Mouse (Mus musculus) forebrain, embryonic 12.5 days (tissue): ENCODE data around the gene Rsph10b. TPM values are rescaled to one million over a fixed set of nuclear protein-coding genes. Genes with fewer than 3 reads are reported as not detected.
"Not testable (repeated sequence)": the region's sequence is repeated elsewhere in the genome, so short reads cannot be mapped to it uniquely, and the experiment has no call there.

ENCODE experiments used
- ATAC-seq: fragments of 200-750 bp; cut with Nextera tagmentation; 2 replicates; pipeline ENCODE4 v1.8.0; 2017; ENCODE audit warnings: moderate TSS enrichment; ENCODE audit not compliant: low FRiP score
- H3K27ac ChIP-seq: fragments of 300-500 bp; sonication (generic); 2 replicates; pipeline ENCODE4 v1.5.1; 2016; ENCODE audit warnings: mild to moderate bottlenecking
- H3K27me3 ChIP-seq: fragments of 300-500 bp; sonication (generic); 2 replicates; pipeline ENCODE4 v1.6.1; 2016; ENCODE audit warnings: mild to moderate bottlenecking
- H3K36me3 ChIP-seq: fragments of 300-500 bp; sonication (generic); replicated peaks from 2 replicates; pipeline ENCODE4 v1.6.1; 2016; ENCODE audit warnings: mild to moderate bottlenecking
- H3K4me1 ChIP-seq: fragments of 300-500 bp; sonication (generic); 2 replicates; pipeline ENCODE4 v1.6.1; 2016
- H3K4me2 ChIP-seq: fragments of 300-500 bp; sonication (generic); 2 replicates; pipeline ENCODE4 v1.6.1; 2016; ENCODE audit warnings: mild to moderate bottlenecking, moderate library complexity
- H3K4me3 ChIP-seq: fragments of 300-500 bp; sonication (generic); replicated peaks from 2 replicates; pipeline ENCODE4 v1.5.1; 2016; ENCODE audit warnings: mild to moderate bottlenecking
- H3K9ac ChIP-seq: fragments of 300-500 bp; sonication (generic); 2 replicates; pipeline ENCODE4 v1.6.1; 2016; ENCODE audit warnings: mild to moderate bottlenecking
- H3K9me3 ChIP-seq: fragments of 300-500 bp; sonication (generic); 2 replicates; pipeline ENCODE4 v1.6.1; 2016
- WGBS: fragments of 180-500 bp; shearing (Covaris S2); methylation state at CpG from one replicate; pipeline ENCODE4 v1.1.7; 2016; 5-methylcytosine and 5-hydroxymethylcytosine counted together
- polyA plus RNA-seq: library from polyadenylated mRNA; unstranded; fragments of >200 nt; fragmentation: Nextera tagmentation; extraction: Ambion mirVana; gene quantifications from 2 replicates; pipeline ENCODE4 v1.2.1, GENCODE M21; 2016

Rsph10b gene
- polyA plus RNA-seq, 1 experiment from 2014 or later, result 3.4 TPM

DNA sequence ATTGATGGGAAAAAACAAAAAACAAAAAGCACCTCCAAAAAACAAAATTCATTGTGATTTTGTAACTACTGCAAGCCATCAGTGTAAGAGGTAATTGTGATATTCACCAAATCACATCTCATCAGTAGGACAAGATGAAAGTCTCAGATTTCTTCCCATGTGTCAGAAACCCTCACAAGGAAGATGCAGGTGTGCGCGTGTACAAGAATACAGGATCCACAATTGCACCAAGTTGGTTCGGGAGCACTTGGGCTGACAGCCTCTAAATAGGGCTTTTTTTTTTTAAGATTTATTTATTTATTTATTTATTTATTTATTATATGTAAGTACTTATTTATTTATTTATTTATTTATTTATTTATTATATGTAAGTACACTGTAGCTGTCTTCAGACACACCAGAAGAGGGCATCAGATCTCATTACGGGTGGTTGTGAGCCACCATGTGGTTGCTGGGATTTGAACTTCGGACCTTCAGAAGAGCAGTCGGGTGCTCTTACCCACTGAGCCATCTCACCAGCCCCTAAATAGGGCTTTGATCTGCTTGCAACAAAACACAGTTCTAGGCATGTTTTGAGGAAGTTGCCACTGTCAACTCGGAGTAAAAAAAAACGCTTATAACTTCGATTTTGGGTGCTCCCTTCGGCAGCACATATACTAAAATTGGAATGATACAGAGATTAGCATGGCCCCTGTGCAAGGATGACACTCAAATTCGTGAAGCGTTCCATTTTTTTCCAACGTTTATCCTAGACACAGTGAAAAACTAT is 80.7 kb downstream of the Rsph10b start:
- Histone ChIP-seq H3K4me3 (peak overlapping the region; percentile 89), H3K36me3 (peaks cover 33% of the 10 kb centered on the region), H3K4me2 (peak overlapping the region; percentile 58)
- not testable (repeated sequence) for H3K27me3 ChIP-seq, H3K9ac ChIP-seq, H3K4me1 ChIP-seq, H3K9me3 ChIP-seq, ATAC-seq, H3K27ac ChIP-seq
- WGBS, result 74% methylated on average over 13 of the region's 13 CpGs

DNA sequence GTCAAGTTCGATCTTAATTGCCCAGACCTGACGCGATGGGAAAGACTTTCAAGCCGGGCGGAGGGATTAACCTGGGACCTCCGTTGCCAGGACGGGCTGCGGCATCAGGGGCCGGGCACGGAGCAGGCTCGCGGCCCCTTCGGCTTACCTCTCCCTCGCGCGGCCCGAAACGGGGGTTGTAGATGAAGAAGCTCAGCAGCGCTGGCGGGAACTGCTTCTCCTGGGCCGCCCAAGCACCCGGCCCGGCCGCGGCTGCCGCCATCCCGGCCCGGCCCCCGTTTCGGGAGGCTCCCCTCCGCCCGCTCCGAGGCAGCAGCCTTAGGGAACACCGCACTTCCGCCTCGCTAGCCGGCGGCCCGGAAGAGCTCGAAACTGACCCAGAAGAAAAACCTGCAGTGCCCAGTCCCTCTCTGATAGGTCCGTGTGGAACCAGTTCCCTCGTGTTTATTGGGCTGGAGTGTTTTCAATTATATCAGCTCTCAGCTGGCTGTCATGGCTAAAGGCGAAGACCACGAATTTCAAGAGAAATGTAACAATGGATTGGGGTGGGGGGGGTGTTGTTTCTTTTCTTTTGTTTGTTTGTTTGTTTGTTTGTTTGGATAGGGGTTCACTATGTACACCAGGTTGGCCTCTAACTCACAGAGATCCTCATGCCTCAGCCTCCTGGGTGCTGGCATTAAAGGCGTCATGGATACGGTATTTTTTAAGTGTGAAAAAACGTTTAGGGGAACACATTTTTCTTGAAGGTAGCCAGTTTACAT is 81.9 kb downstream of the Rsph10b start, which contains the start of gene Ccz1:
Gene Ccz1, minus strand, starts transcription at position 327 of the 761 bp plus-strand sequence.
- Histone ChIP-seq H3K9me3 (no peaks in the 10 kb centered on the region), H3K4me2 (peak within 1 kb of the TSS; percentile 58), H3K36me3 (peaks cover 22% of the 10 kb centered on the region), H3K9ac (peak within 1 kb of the TSS; percentile 85), H3K4me3 (peak within 1 kb of the TSS; percentile 89), H3K27ac (peak within 1 kb of the TSS; percentile 79), H3K27me3 (no peaks in the 10 kb centered on the region), H3K4me1 (no peaks in the 10 kb centered on the region; the same call in 1 of the 2 replicates)
- peak; percentile 98 for ATAC-seq
- WGBS, result 3% methylated on average over 47 of the region's 47 CpGs

- no peak overlapping the region for H3K27ac ChIP-seq
- H3K4me3 ChIP-seq, result peak overlapping the region; percentile 89
- 80% methylated on average over 3 of the region's 3 CpGs for WGBS
- peak; percentile 64 for ATAC-seq
- no peaks in the 10 kb centered on the region for H3K9me3 ChIP-seq
- H3K36me3 ChIP-seq, result peaks cover 18% of the 10 kb centered on the region
- H3K27me3 ChIP-seq, result no peaks in the 10 kb centered on the region
- no peak overlapping the region for H3K9ac ChIP-seq
- no peaks in the 10 kb centered on the region; the same call in 1 of the 2 replicates for H3K4me1 ChIP-seq
- peak overlapping the region; percentile 58 for H3K4me2 ChIP-seq
Measured at GRCm38 (mm10) chr5:144015312-144015650, 82.4 kb downstream of the Rsph10b start.

DNA sequence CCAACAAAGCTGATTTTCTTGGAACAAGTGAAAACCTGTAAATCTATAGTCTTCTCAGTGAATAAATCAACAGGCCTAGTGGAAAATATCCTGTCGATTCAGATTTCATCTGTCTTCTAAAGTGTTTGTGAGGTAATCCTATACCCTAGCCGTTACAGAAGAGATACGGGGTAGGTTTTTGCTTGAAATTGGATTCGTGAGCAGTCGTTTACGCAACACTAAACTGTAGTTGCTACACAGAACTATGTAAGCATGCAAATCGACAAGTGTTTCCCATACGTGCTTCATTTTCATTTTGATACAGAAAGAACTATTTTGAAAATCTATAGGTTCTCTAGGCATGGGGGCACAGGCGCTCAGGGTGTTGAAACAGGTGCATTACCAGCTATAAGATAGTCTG is 83.0 kb downstream of the Rsph10b start:
- Histone ChIP-seq H3K36me3 (peaks cover 13% of the 10 kb centered on the region), H3K4me2 (no peak overlapping the region), H3K4me3 (no peak overlapping the region), H3K4me1 (no peaks in the 10 kb centered on the region; the same call in 1 of the 2 replicates), H3K9ac (no peak overlapping the region), H3K27me3 (no peaks in the 10 kb centered on the region), H3K9me3 (no peaks in the 10 kb centered on the region), H3K27ac (no peak overlapping the region)
- 93% methylated on average over 9 of the region's 9 CpGs for WGBS
- ATAC-seq, result no peak

DNA sequence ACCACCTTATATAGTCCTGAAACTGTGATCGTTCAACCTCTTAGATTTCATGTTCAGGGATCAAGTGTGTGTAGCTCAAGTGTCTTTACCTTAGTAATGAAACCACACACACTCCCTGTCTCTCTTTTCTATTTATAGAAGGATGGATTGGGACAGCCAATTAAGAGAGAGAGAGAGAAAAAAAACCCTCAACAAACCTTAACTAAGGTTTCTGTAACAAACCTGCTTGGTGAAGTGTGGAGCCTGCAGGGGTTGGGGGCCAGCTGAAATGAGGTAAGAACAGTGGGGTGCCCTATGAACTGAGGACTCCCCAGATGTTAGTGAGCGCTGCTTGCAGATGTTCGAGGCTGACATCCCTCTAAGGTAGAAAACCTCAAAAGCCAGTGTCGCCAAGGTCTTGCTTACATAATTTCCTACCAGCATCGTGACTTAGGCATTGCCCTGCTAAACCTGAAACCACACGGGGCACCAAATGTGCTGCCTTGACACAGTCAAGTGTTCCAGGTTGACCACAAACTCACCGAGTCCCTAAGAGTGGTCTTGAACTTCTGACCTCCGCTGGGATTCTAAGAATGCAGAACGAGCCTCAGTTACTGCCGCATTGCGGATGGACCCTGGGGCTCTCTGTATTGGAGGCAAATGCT is 93.9 kb downstream of the Rsph10b start, which contains the start of gene Ocm:
Gene Ocm, minus strand, starts transcription at position 51 of the 644 bp plus-strand sequence.
- H3K27me3 ChIP-seq, result 0 out of 2 replicates have a peak, but pooled peaks cover 4% of the 10 kb centered on the region
- no peaks in the 10 kb centered on the region for H3K9me3 ChIP-seq
- no peak within 1 kb of the TSS for H3K9ac ChIP-seq
- 76% methylated on average over 11 of the region's 11 CpGs for WGBS
- H3K27ac ChIP-seq, result no peak within 1 kb of the TSS
- H3K4me3 ChIP-seq, result no peak within 1 kb of the TSS
- H3K36me3 ChIP-seq, result no peaks in the 10 kb centered on the region
- H3K4me1 ChIP-seq, result no peaks in the 10 kb centered on the region
- no peak for ATAC-seq
- no peak within 1 kb of the TSS for H3K4me2 ChIP-seq

DNA sequence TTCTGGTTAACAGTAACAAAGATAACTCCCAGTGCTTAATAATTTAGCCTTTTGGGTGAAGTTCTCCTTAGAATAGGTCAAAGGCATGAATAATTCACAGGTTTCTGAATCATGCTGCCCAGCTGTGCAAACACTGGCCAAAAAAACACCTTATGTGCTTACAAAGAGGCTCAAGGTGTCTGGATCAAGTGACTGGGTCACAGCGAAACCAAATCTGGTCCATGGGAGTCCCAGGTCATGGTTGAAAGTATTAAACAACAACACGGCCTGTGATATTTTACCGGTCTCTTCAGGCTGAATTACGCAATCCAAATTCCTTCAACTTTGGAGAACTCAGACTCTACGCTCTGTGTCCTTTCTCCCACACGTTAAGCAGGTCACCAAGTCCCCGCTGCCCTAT is 99.7 kb downstream of the Rsph10b start:
- Histone ChIP-seq H3K27ac (no peak overlapping the region), H3K4me2 (no peak overlapping the region), H3K4me3 (no peak overlapping the region), H3K27me3 (no peaks in the 10 kb centered on the region), H3K9me3 (no peaks in the 10 kb centered on the region), H3K9ac (no peak overlapping the region), H3K4me1 (no peaks in the 10 kb centered on the region), H3K36me3 (no peaks in the 10 kb centered on the region)
- 89% methylated on average over 7 of the region's 7 CpGs for WGBS
- ATAC-seq, result no peak

DNA sequence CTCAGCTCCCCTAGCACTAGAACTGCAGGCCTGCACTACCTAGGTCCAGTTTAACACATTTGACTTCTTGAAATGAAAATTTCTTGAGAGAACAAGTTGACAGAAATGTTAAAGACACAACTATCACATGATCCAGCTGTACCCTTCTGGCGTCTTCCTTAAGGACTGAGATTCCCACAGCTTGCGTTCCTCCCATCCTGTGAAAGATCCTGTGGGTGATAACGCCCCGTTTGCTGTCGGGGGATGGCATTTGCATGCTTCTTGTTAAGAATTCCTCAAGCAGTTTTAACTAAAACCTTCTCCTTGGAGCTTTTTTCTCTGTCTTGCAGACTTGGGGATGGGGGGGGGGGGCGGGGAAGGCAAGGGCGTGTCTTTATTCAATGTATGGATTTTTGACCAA is 101.7 kb downstream of the Rsph10b start:
- H3K4me1 ChIP-seq, result no peaks in the 10 kb centered on the region
- H3K9ac ChIP-seq, result no peak overlapping the region
- no peaks in the 10 kb centered on the region for H3K27me3 ChIP-seq
- H3K4me3 ChIP-seq, result no peak overlapping the region
- no peaks in the 10 kb centered on the region for H3K36me3 ChIP-seq
- 79% methylated on average over 7 of the region's 7 CpGs for WGBS
- H3K4me2 ChIP-seq, result no peak overlapping the region
- ATAC-seq, result no peak
- H3K9me3 ChIP-seq, result no peaks in the 10 kb centered on the region
- H3K27ac ChIP-seq, result no peak overlapping the region

Other genes with a start within 250 kb of the Rsph10b start
- 33.0 and 34.5 TPM in 2 replicates for gene Usp42, start 200.8 kb upstream of the Rsph10b start, polyA plus RNA-seq
- 44.7 and 46.2 TPM in 2 replicates for gene Eif2ak1, start 115.2 kb upstream of the Rsph10b start, polyA plus RNA-seq
- gene Ankrd61, start 35.4 kb upstream of the Rsph10b start, polyA plus RNA-seq, result 0.46 and 0.66 TPM in 2 replicates
- gene Aimp2, start 23.2 kb upstream of the Rsph10b start, polyA plus RNA-seq, result 85.0 and 88.6 TPM in 2 replicates
- 35.2 and 38.5 TPM in 2 replicates for gene Pms2, start 23.1 kb upstream of the Rsph10b start, polyA plus RNA-seq
- gene Gm42421, start 4.9 kb upstream of the Rsph10b start, polyA plus RNA-seq, result 0.87 and 1.9 TPM in 2 replicates
- 110 and 113 TPM in 2 replicates for gene Ccz1, start 81.8 kb downstream of the Rsph10b start, polyA plus RNA-seq
- not detected in 2 replicates for gene Ocm, start 93.6 kb downstream of the Rsph10b start, polyA plus RNA-seq
- gene Lmtk2, start 167.4 kb downstream of the Rsph10b start, polyA plus RNA-seq, result 9.5 and 10.3 TPM in 2 replicates